Mouse (Mus musculus) hematopoietic multipotent progenitor cell, adult 10-12 weeks (in vitro differentiated cells): ENCODE data around the gene Ogdhl. TPM values are rescaled to one million over a fixed set of nuclear protein-coding genes. Genes with fewer than 3 reads are reported as not detected.

ENCODE experiments used
- polyA plus RNA-seq: library from polyadenylated mRNA; stranded (reverse); fragments of >175 nt; gene quantifications from 2 replicates; pipeline ENCODE4 v1.2.3, GENCODE M21; 2012; ENCODE audit warnings: low replicate concordance

The Ogdhl gene
- 0.04 TPM in 1 of 2 replicates, not detected in the other for polyA plus RNA-seq

GRCm38 (mm10) chr14:32321732-32322685, at the start of gene Ogdhl:
Gene Ogdhl, plus strand, starts transcription at chr14:32322019.

GRCm38 (mm10) chr14:32388196-32388595, 66.4 kb downstream of the Ogdhl start, which contains the start of gene 1700024G13Rik:
Gene 1700024G13Rik, minus strand, starts transcription at chr14:32388391.

Other genes starting within 250 kb of the Ogdhl start
- gene Oxnad1, start 236.6 kb upstream of the Ogdhl start, polyA plus RNA-seq = 1.1 and 3.3 TPM in 2 replicates
- gene Dph3, start 236.3 kb upstream of the Ogdhl start, polyA plus RNA-seq = 8.2 and 26.4 TPM in 2 replicates
- not detected in 2 replicates for gene Msmb, start 180.0 kb upstream of the Ogdhl start, polyA plus RNA-seq
- gene Ncoa4, start 162.2 kb upstream of the Ogdhl start, polyA plus RNA-seq = 4.7 and 11.1 TPM in 2 replicates
- gene Timm23, start 120.1 kb upstream of the Ogdhl start, polyA plus RNA-seq = 131 and 171 TPM in 2 replicates
- gene Parg, start 120.1 kb upstream of the Ogdhl start, polyA plus RNA-seq = 17.8 and 29.7 TPM in 2 replicates
- not detected in 2 replicates for gene 1700024G13Rik, start 66.4 kb downstream of the Ogdhl start, polyA plus RNA-seq
- not detected in 2 replicates for gene Slc18a3, start 142.8 kb downstream of the Ogdhl start, polyA plus RNA-seq
- gene Chat, start 144.0 kb downstream of the Ogdhl start, polyA plus RNA-seq = not detected in 2 replicates
- 3.4 and 3.8 TPM in 2 replicates for gene Ercc6, start 191.5 kb downstream of the Ogdhl start, polyA plus RNA-seq